Mouse (Mus musculus): Measurements from ENCODE around the gene Gnl2.

Gnl2 gene

GRCm38 (mm10) chr4:125055385-125055784 is 39.0 kb downstream of the Gnl2 start:
- no peak for TF ChIP-seq GATA4 (IDR thresholded peaks at IDR 0.05; ENCODE audit: insufficient replicate concordance, low read length)

- no peak for TF ChIP-seq GATA4 (IDR thresholded peaks at IDR 0.05; ENCODE audit: insufficient replicate concordance, low read length)
Measured at GRCm38 (mm10) chr4:125056476-125056875, 40.1 kb downstream of the Gnl2 start.

- no peak for TF ChIP-seq GATA4 (IDR thresholded peaks at IDR 0.05; ENCODE audit: insufficient replicate concordance, low read length)
Measured at GRCm38 (mm10) chr4:125057273-125057672, 40.9 kb downstream of the Gnl2 start.

GRCm38 (mm10) chr4:125058033-125058432 is 41.6 kb downstream of the Gnl2 start:
- no peak for TF ChIP-seq GATA4 (IDR thresholded peaks at IDR 0.05; ENCODE audit: insufficient replicate concordance, low read length)

- TF ChIP-seq GATA4 (IDR thresholded peaks at IDR 0.05; ENCODE audit: insufficient replicate concordance, low read length): no peak
Measured at GRCm38 (mm10) chr4:125059025-125059424, 42.6 kb downstream of the Gnl2 start.

GRCm38 (mm10) chr4:125063829-125064228 is 47.4 kb downstream of the Gnl2 start:
- no peak for TF ChIP-seq GATA4 (IDR thresholded peaks at IDR 0.05; ENCODE audit: insufficient replicate concordance, low read length)

- TF ChIP-seq GATA4 (IDR thresholded peaks at IDR 0.05; ENCODE audit: insufficient replicate concordance, low read length): no peak
Measured at GRCm38 (mm10) chr4:125065517-125066307, 49.3 kb downstream of the Gnl2 start, which contains the start of gene Dnali1. Gene Dnali1 (minus strand): TSS chr4:125065703.

- TF ChIP-seq GATA4 (IDR thresholded peaks at IDR 0.05; ENCODE audit: insufficient replicate concordance, low read length): no peak; the same call in 1 of the 2 replicates
Measured at GRCm38 (mm10) chr4:125066490-125067370, 50.3 kb downstream of the Gnl2 start, which contains the start of gene Snip1. Gene Snip1 (plus strand): TSS chr4:125066672.

- no peak for TF ChIP-seq GATA4 (IDR thresholded peaks at IDR 0.05; ENCODE audit: insufficient replicate concordance, low read length)
Measured at GRCm38 (mm10) chr4:125077700-125078099, 61.3 kb downstream of the Gnl2 start.

- TF ChIP-seq GATA4 (IDR thresholded peaks at IDR 0.05; ENCODE audit: insufficient replicate concordance, low read length): no peak
Measured at GRCm38 (mm10) chr4:125078698-125079097, 62.3 kb downstream of the Gnl2 start.

- no peak for TF ChIP-seq GATA4 (IDR thresholded peaks at IDR 0.05; ENCODE audit: insufficient replicate concordance, low read length)
Measured at GRCm38 (mm10) chr4:125084403-125085345, 68.3 kb downstream of the Gnl2 start, which contains the start of gene Meaf6. Gene Meaf6 (plus strand): TSS chr4:125085134.

GRCm38 (mm10) chr4:125085346-125085841 is 69.0 kb downstream of the Gnl2 start:
- TF ChIP-seq GATA4 (IDR thresholded peaks at IDR 0.05; ENCODE audit: insufficient replicate concordance, low read length): no peak

- no peak for TF ChIP-seq GATA4 (IDR thresholded peaks at IDR 0.05; ENCODE audit: insufficient replicate concordance, low read length)
Measured at GRCm38 (mm10) chr4:125093031-125093430, 76.6 kb downstream of the Gnl2 start.

- no peak for TF ChIP-seq GATA4 (IDR thresholded peaks at IDR 0.05; ENCODE audit: insufficient replicate concordance, low read length)
Measured at GRCm38 (mm10) chr4:125096066-125096465, 79.7 kb downstream of the Gnl2 start.

Measured in liver, adult (tissue).